Mouse (Mus musculus) midbrain, embryonic 16.5 days (tissue): ENCODE data around the gene Dhrs11. TPM values are rescaled to one million over a fixed set of nuclear protein-coding genes. Genes with fewer than 3 reads are reported as not detected.
A peak's percentile ranks its signal among the peaks of the same experiment; 100 is the strongest.

Experiments used
- ATAC-seq: fragments of 200-750 bp; cut with Nextera tagmentation; 2 replicates; pipeline ENCODE4 v1.8.0; 2017; ENCODE audit warnings: moderate TSS enrichment
- H3K27ac ChIP-seq: fragments of 300-500 bp; sonication (generic); 2 replicates; pipeline ENCODE4 v1.5.1; 2014; ENCODE audit warnings: mild to moderate bottlenecking, low read length, mixed read lengths
- H3K27me3 ChIP-seq: fragments of 300-500 bp; sonication (generic); 2 replicates; pipeline ENCODE4 v1.6.1; 2014; ENCODE audit warnings: low read depth, low read length, mixed read lengths; ENCODE audit not compliant: control insufficient read depth, insufficient read depth
- H3K36me3 ChIP-seq: fragments of 300-500 bp; sonication (generic); 2 replicates; pipeline ENCODE4 v1.6.1; 2014; ENCODE audit warnings: mild to moderate bottlenecking, low read length, moderate library complexity, mixed read lengths; ENCODE audit not compliant: control insufficient read depth, insufficient read depth
- H3K4me1 ChIP-seq: fragments of 300-500 bp; sonication (generic); 2 replicates; pipeline ENCODE4 v1.6.1; 2014; ENCODE audit warnings: mild to moderate bottlenecking, low read length, mixed read lengths; ENCODE audit not compliant: control insufficient read depth, insufficient read depth
- H3K4me2 ChIP-seq: fragments of 300-500 bp; sonication (generic); 2 replicates; pipeline ENCODE4 v1.6.1; 2014; ENCODE audit warnings: mild to moderate bottlenecking, low read length, mixed read lengths
- H3K4me3 ChIP-seq: fragments of 300-500 bp; sonication (generic); 2 replicates; pipeline ENCODE4 v1.5.1; 2014; ENCODE audit warnings: low read depth, mild to moderate bottlenecking, low read length, moderate library complexity, mixed read lengths
- H3K9ac ChIP-seq: fragments of 300-500 bp; sonication (generic); 2 replicates; pipeline ENCODE4 v1.6.1; 2014; ENCODE audit warnings: low read depth, low read length, mixed read lengths
- H3K9me3 ChIP-seq: fragments of 300-500 bp; sonication (generic); replicated peaks from 2 replicates; pipeline ENCODE4 v1.6.1; 2014; ENCODE audit warnings: mild to moderate bottlenecking, low read length, mixed read lengths; ENCODE audit not compliant: control insufficient read depth, poor library complexity, severe bottlenecking
- WGBS: fragments of 180-500 bp; shearing (Covaris S2); extraction: QIAGEN DNeasy Blood & Tissue Kit; methylation state at CpG from one replicate; pipeline ENCODE4 v1.1.7; 2014; 5-methylcytosine and 5-hydroxymethylcytosine counted together
- polyA plus RNA-seq: library from polyadenylated mRNA; unstranded; fragments of >200 nt; fragmentation: Nextera tagmentation; extraction: Ambion mirVana; gene quantifications from 2 replicates; pipeline ENCODE4 v1.2.1, GENCODE M21; 2015

The Dhrs11 gene
- polyA plus RNA-seq, 1 experiment from 2014 or later = 9.0 TPM

DNA sequence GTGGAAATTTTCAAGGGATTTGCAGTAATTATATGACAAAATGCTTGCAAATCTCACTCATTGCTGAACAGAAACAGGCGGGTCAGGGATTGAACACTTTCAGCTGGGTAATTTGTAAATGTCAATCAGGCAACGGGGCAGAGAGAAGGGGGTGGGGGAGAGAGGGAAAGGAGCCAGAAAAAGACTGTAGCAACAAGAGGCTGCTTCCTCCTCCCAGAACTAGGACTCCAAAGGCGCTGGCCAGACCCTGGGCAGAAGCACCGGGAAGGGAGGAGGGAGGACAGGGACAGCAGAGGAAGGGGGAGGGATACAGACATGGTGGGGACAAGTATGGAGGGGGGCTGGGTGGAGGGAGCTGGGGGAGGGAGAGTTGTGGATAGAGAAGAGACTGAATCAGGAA is 53.2 kb downstream of the Dhrs11 start:
- Histone ChIP-seq H3K4me1 (peaks cover 20% of the 10 kb centered on the region), H3K27ac (peak overlapping the region; percentile 50), H3K36me3 (no peaks in the 10 kb centered on the region), H3K9ac (peak overlapping the region; percentile 40; the same call in 1 of the 2 replicates), H3K4me3 (no peak overlapping the region), H3K4me2 (no peak overlapping the region), H3K27me3 (no peaks in the 10 kb centered on the region; the same call in 1 of the 2 replicates), H3K9me3 (no peaks in the 10 kb centered on the region)
- ATAC-seq = peak; percentile 52; the same call in 1 of the 2 replicates
- WGBS = 3% methylated on average over 4 of the region's 4 CpGs

DNA sequence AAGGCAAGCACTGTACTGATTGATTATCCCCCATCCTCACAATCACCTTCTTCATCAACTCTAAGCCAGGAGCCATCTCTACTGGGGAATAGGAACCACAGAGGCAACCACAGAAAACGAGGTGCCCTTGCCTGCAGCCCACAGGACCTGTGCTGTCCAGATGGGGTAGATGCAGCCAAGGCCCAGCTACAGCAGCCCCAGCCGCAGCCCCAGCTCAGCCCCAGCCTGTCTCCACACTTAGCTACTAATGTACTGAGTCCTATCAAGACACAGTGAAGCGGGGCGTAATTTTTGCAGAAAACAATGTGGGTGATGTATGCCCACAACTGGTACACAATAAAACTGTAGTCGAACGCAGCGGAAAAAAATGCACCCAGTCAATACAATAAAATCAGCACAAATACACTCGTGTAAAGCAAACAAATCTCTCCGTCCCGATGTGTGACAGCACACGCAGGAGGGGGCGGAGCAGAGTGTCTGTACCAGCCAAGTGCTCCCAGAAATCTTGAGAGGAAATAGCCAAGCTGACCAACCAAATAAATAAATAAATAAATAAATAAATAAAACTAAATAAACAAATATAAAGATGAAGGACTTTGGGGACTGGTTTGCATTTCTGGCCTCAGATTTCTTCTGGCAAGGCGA is 53.8 kb downstream of the Dhrs11 start:
- Histone ChIP-seq H3K4me1 (peaks cover 15% of the 10 kb centered on the region), H3K27ac (peak overlapping the region; percentile 50; the same call in 1 of the 2 replicates), H3K4me2 (no peak overlapping the region), H3K36me3 (no peaks in the 10 kb centered on the region), H3K4me3 (no peak overlapping the region), H3K9ac (no peak overlapping the region), H3K9me3 (no peaks in the 10 kb centered on the region), H3K27me3 (no peaks in the 10 kb centered on the region; the same call in 1 of the 2 replicates)
- 37% methylated on average over 13 of the region's 13 CpGs for WGBS
- ATAC-seq = no peak

Other genes starting within 250 kb of the Dhrs11 start
- gene Mrm1, start 9.5 kb downstream of the Dhrs11 start, polyA plus RNA-seq = 12.8 and 18.5 TPM in 2 replicates
- 68.4 and 71.8 TPM in 2 replicates for gene Ggnbp2, start 41.8 kb upstream of the Dhrs11 start, polyA plus RNA-seq
- 5.3 and 5.8 TPM in 2 replicates for gene Myo19, start 51.2 kb upstream of the Dhrs11 start, polyA plus RNA-seq
- gene Pigw, start 51.3 kb upstream of the Dhrs11 start, polyA plus RNA-seq = 2.4 and 3.4 TPM in 2 replicates
- gene Znhit3, start 87.4 kb upstream of the Dhrs11 start, polyA plus RNA-seq = 63.4 and 64.2 TPM in 2 replicates
- gene Car4, start 128.8 kb upstream of the Dhrs11 start, polyA plus RNA-seq = 3.6 and 5.7 TPM in 2 replicates